8 mouse cellular contexts compared by ENCODE assay signal in genomic region chr6:30896195-30896985, GRCm38 (mm10). TPM values are rescaled to one million over a fixed set of nuclear protein-coding genes. Genes with fewer than 3 reads are reported as not detected.
DNase-seq lines count a peak whose midpoint lies in the region; ATAC-seq and TF ChIP-seq lines count a peak whose summit lies in the region.

TSS of gene Copg2 (minus strand) at chr6:30896794.

- peak; percentile 84 for DNase-seq in ES-E14 (ENCODE audit: low read depth, low spot score)
- peak; percentile 92 for DNase-seq in cerebellum, adult 11-12 months
- DNase-seq in heart, postnatal 36 days = peak; percentile 97 to 98
- DNase-seq in layer of hippocampus, adult 2 months (ENCODE audit: low spot score in 2 of 2) = peak; percentile 94 to 97
- DNase-seq in lung, embryonic 14.5 days = peak; percentile 99
- peak; percentile 98 for DNase-seq in thymus, adult 2 months

- no peaks in the 10 kb centered on the region for H3K27me3 ChIP-seq in forebrain, embryonic 16.5 days (replicated peaks; ENCODE audit: control insufficient read depth, insufficient read depth, low read length)
- no peaks in the 10 kb centered on the region for H3K27me3 ChIP-seq in lung, embryonic 14.5 days (ENCODE audit: insufficient read depth, low read length)
- no peaks in the 10 kb centered on the region for H3K27me3 ChIP-seq in thymus, adult 2 months (ENCODE audit: control insufficient read depth, insufficient read depth, low read length)

- TF ChIP-seq POLR2A in olfactory bulb, adult 2 months (IDR thresholded peaks at IDR 0.05; ENCODE audit: insufficient read depth, low read depth, low read length) = peak; percentile 72
- peak; percentile 23 for TF ChIP-seq POLR2A in thymus, adult 2 months (IDR thresholded peaks at IDR 0.05; ENCODE audit: control insufficient read depth, extremely low read depth, insufficient read depth, low read length, poor library complexity)

- H3K4me3 ChIP-seq in ES-E14 (ENCODE audit: insufficient read depth in 1 of 2, low read depth in 1 of 2, low read length in 2 of 2, poor library complexity in 1 of 2, severe bottlenecking in 1 of 2) = peak within 1 kb of the TSS; percentile 98 to 100
- H3K4me3 ChIP-seq in forebrain, embryonic 16.5 days (replicated peaks; ENCODE audit: low read length) = peak within 1 kb of the TSS; percentile 82
- peak within 1 kb of the TSS; percentile 96 for H3K4me3 ChIP-seq in layer of hippocampus, adult 2 months
- peak within 1 kb of the TSS; percentile 68 for H3K4me3 ChIP-seq in lung, embryonic 14.5 days (ENCODE audit: low read depth, low read length)
- peak within 1 kb of the TSS; percentile 91 for H3K4me3 ChIP-seq in olfactory bulb, adult 2 months (ENCODE audit: insufficient read depth, low read depth, low read length)
- peak within 1 kb of the TSS; percentile 61 for H3K4me3 ChIP-seq in thymus, adult 2 months (ENCODE audit: control insufficient read depth, insufficient read depth, low read length)

- TF ChIP-seq CTCF in layer of hippocampus, adult 2 months (conservative IDR thresholded peaks at IDR 0.05) = peak; percentile 48
- TF ChIP-seq CTCF in lung, embryonic 14.5 days (IDR thresholded peaks at IDR 0.05; ENCODE audit: low read depth) = 0 out of 2 replicates have a peak, but pooled peaks have one; percentile 7
- TF ChIP-seq CTCF in olfactory bulb, adult 2 months (IDR thresholded peaks at IDR 0.05; ENCODE audit: insufficient read depth, low read depth, low read length) = no peak
- TF ChIP-seq CTCF in thymus, adult 2 months (IDR thresholded peaks at IDR 0.05; ENCODE audit: borderline replicate concordance, control insufficient read depth, extremely low read depth, insufficient read depth, low read length, poor library complexity) = peak; percentile 81; the same call in 1 of the 2 replicates

- H3K36me3 ChIP-seq in ES-E14 (ENCODE audit: control insufficient read depth, insufficient read depth, low read length, poor library complexity, severe bottlenecking) = no peaks in the 10 kb centered on the region
- peaks cover 2% of the 10 kb centered on the region; the same call in 1 of the 2 replicates for H3K36me3 ChIP-seq in forebrain, embryonic 16.5 days (ENCODE audit: control insufficient read depth, insufficient read depth)
- H3K36me3 ChIP-seq in lung, embryonic 14.5 days (ENCODE audit: insufficient read depth) = no peaks in the 10 kb centered on the region
- no peaks in the 10 kb centered on the region for H3K36me3 ChIP-seq in thymus, adult 2 months (ENCODE audit: control insufficient read depth, insufficient read depth, low read length)

- in situ Hi-C loops in ES-E14 (cut with MboI; ENCODE audit: low sequenced_read_pairs in 2 of 2, unreplicated experiment in 2 of 2) = no loop called here

- ATAC-seq in forebrain, embryonic 16.5 days = peak; percentile 99
- ATAC-seq in lung, embryonic 14.5 days (ENCODE audit: insufficient read depth) = peak; percentile 99

- H3K9ac ChIP-seq in ES-E14 (ENCODE audit: insufficient read depth, low read depth, low read length, poor library complexity, severe bottlenecking) = peak within 1 kb of the TSS; percentile 97
- H3K9ac ChIP-seq in forebrain, embryonic 16.5 days (replicated peaks; ENCODE audit: low read depth, low read length) = peak within 1 kb of the TSS; percentile 87
- peak within 1 kb of the TSS; percentile 68 for H3K9ac ChIP-seq in lung, embryonic 14.5 days

- H3K27ac ChIP-seq in ES-E14 (ENCODE audit: insufficient read depth, low read depth, low read length, poor library complexity, severe bottlenecking) = peak within 1 kb of the TSS; percentile 83
- H3K27ac ChIP-seq in forebrain, embryonic 16.5 days (ENCODE audit: low read length) = peak within 1 kb of the TSS; percentile 96
- H3K27ac ChIP-seq in layer of hippocampus, adult 2 months = peak within 1 kb of the TSS; percentile 96
- H3K27ac ChIP-seq in lung, embryonic 14.5 days (ENCODE audit: low read depth) = peak within 1 kb of the TSS; percentile 95
- H3K27ac ChIP-seq in olfactory bulb, adult 2 months (ENCODE audit: insufficient read depth, low read depth, low read length) = peak within 1 kb of the TSS; percentile 76; the same call in 1 of the 2 replicates
- peak within 1 kb of the TSS; percentile 55 for H3K27ac ChIP-seq in thymus, adult 2 months (ENCODE audit: control insufficient read depth, insufficient read depth, low read length)

- peak within 1 kb of the TSS; percentile 77 for H3K4me2 ChIP-seq in forebrain, embryonic 16.5 days (ENCODE audit: low read length)
- peak within 1 kb of the TSS; percentile 64 for H3K4me2 ChIP-seq in lung, embryonic 14.5 days

- no peaks in the 10 kb centered on the region; a peak in 2 of 4 replicates for H3K4me1 ChIP-seq in ES-E14 (ENCODE audit: control insufficient read depth in 2 of 2, insufficient read depth in 2 of 2, low read length in 2 of 2, poor library complexity in 1 of 2)
- peaks cover 13% of the 10 kb centered on the region for H3K4me1 ChIP-seq in forebrain, embryonic 16.5 days (replicated peaks; ENCODE audit: control insufficient read depth, insufficient read depth, low read length)
- H3K4me1 ChIP-seq in lung, embryonic 14.5 days (ENCODE audit: insufficient read depth) = 0 out of 2 replicates have a peak, but pooled peaks cover 3% of the 10 kb centered on the region
- H3K4me1 ChIP-seq in olfactory bulb, adult 2 months (ENCODE audit: control insufficient read depth, insufficient read depth, low read length) = no peaks in the 10 kb centered on the region
- peaks cover 8% of the 10 kb centered on the region; the same call in 1 of the 2 replicates for H3K4me1 ChIP-seq in thymus, adult 2 months (replicated peaks; ENCODE audit: control insufficient read depth, insufficient read depth, low read length)

- under 1% methylated on average over 66 of the region's 83 CpGs for WGBS in forebrain, embryonic 16.5 days
- WGBS in lung, embryonic 14.5 days = under 1% methylated on average over 80 of the region's 83 CpGs
- under 1% methylated on average over 82 of the region's 83 CpGs for WGBS in olfactory bulb, adult 2 months
- under 1% methylated on average over 78 of the region's 83 CpGs for WGBS in thymus, adult 2 months

- intact Hi-C loops in heart, postnatal 36 days (cut with DNase I) = loop anchor here (5.0 kb wide), 3 partner anchors 204 to 494 kb away; partner anchors contain the start of genes Cep41 and Klhdc10

- no peaks in the 10 kb centered on the region for H3K9me3 ChIP-seq in ES-E14 (ENCODE audit: control insufficient read depth, insufficient read depth, low read depth, low read length)
- H3K9me3 ChIP-seq in forebrain, embryonic 16.5 days (ENCODE audit: control insufficient read depth, low read length) = no peaks in the 10 kb centered on the region
- H3K9me3 ChIP-seq in lung, embryonic 14.5 days (ENCODE audit: low read depth, low read length) = no peaks in the 10 kb centered on the region

TF ChIP-seq in ES-E14, 5 proteins besides CTCF, POLR2A, EP300 and RAD21:
- TF ChIP-seq CHD2 (IDR thresholded peaks at IDR 0.05; ENCODE audit: low read depth, low read length) (peak; percentile 52; the same call in 1 of the 2 replicates), MAFK (IDR thresholded peaks at IDR 0.05; ENCODE audit: insufficient read depth, low read depth, low read length) (no peak)
TF ChIP-seq in ES-E14: peak in this region for 1.

RNA-seq across cellular contexts. Expression of gene Copg2, which starts in this region (rescaled TPM):
- total RNA-seq in ES-E14 (2012; rRNA removed) = 33.0 and 35.7 TPM in 2 replicates
- 27.0 and 31.1 TPM in 2 replicates for polyA plus RNA-seq in forebrain, embryonic 16.5 days (2015; fragmentation: Nextera tagmentation; extraction: Ambion mirVana)
- total RNA-seq in heart, postnatal 36 days (2021) = 10 to 100 TPM; 40.1 to 41.5 TPM
- total RNA-seq in layer of hippocampus, adult 2 months (2021) = 10 to 100 TPM; 85.2 to 90.8 TPM
- polyA plus RNA-seq in lung, embryonic 14.5 days (2014; fragmentation: Nextera tagmentation; extraction: Ambion mirVana) = 27.9 and 29.5 TPM in 2 replicates
- polyA plus RNA-seq in olfactory bulb, adult 2 months (2012; ENCODE audit: insufficient read depth, insufficient read length, low replicate concordance, missing spikeins) = not detected in 2 replicates
- polyA plus RNA-seq in thymus, adult 2 months (2012; rRNA removed) = 10.7 and 13.3 TPM in 2 replicates

Comparison
In these comparisons a context has a peak if more than half of its experiments do, and no peak if none do; other contexts are left out.
1. Peak in every context shown above with its lines: DNase-seq, ATAC-seq, H3K4me3 ChIP-seq and H3K27ac ChIP-seq.